8 mouse cellular contexts compared by ENCODE assay signal in the genomic region with DNA sequence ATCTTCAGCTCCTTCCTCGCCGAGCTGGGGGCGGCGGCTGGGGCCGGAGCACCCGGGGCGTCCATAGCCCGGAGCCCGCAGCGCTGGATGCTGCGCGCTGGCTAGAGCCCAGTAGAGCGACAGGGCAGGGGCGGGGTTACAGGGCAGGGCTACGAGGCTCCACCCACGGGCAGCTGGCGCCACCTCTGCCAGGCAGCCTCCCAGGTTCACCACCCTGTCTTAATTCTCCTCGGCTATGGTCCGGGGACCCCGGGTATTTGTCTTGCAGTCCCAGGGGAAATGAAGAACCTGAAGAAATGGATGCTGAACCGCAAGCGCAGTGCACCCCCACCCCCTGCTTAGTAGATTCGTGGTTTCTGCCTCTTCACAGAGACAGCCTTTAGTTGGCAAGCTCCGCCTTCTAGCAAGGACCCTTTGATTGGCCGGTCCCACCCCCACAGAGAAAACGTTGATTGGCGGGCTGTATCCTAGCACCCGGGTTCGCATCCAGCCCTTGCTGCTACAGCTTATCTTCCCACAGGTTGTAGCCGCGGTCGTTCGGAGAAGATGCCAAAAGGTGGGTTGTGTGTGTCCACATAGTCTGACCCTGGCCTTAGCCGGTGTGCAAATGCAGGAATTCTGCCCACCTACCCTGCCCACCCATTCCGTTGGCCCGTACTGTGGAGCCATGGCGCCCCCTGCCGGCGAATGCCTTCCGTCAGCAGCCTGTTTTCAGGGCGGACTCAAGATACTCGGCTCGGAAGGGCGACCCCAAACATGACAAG. TPM values are rescaled to one million over a fixed set of nuclear protein-coding genes. Genes with fewer than 3 reads are reported as not detected.
DNase-seq lines count a peak whose midpoint lies in the region; ATAC-seq and TF ChIP-seq lines count a peak whose summit lies in the region.

Gene Rhof (minus strand): TSS at position 385 of the 764 bp plus-strand sequence.

- H3K36me3 ChIP-seq in E14TG2a.4 (ENCODE audit: insufficient read depth, low read length) = peaks cover 24% of the 10 kb centered on the region
- peaks cover 65% of the 10 kb centered on the region for H3K36me3 ChIP-seq in forebrain, embryonic 13.5 days (ENCODE audit: poor library complexity, severe bottlenecking)
- H3K36me3 ChIP-seq in heart, postnatal 0 days (replicated peaks; ENCODE audit: control insufficient read depth, insufficient read depth, low read length) = no peaks in the 10 kb centered on the region
- H3K36me3 ChIP-seq in liver, postnatal 0 days (replicated peaks; ENCODE audit: insufficient read depth, low read length) = peaks cover 14% of the 10 kb centered on the region
- peaks cover 43% of the 10 kb centered on the region; the same call in 1 of the 2 replicates for H3K36me3 ChIP-seq in neural tube, embryonic 12.5 days

- TF ChIP-seq EP300 in heart, postnatal 0 days (IDR thresholded peaks at IDR 0.05; ENCODE audit: low read depth) = no peak
- TF ChIP-seq EP300 in liver, postnatal 0 days (IDR thresholded peaks at IDR 0.05; ENCODE audit: low read depth) = no peak

- peaks cover 75% of the 10 kb centered on the region for H3K4me1 ChIP-seq in E14TG2a.4 (replicated peaks; ENCODE audit: low read depth, low read length)
- peaks cover 63% of the 10 kb centered on the region for H3K4me1 ChIP-seq in forebrain, embryonic 13.5 days
- H3K4me1 ChIP-seq in heart, postnatal 0 days (ENCODE audit: control insufficient read depth, insufficient read depth) = peaks cover 39% of the 10 kb centered on the region
- H3K4me1 ChIP-seq in liver, postnatal 0 days (ENCODE audit: insufficient read depth) = peaks cover 63% of the 10 kb centered on the region
- H3K4me1 ChIP-seq in neural tube, embryonic 12.5 days = peaks cover 62% of the 10 kb centered on the region

- peak within 1 kb of the TSS; percentile 100 for H3K27ac ChIP-seq in forebrain, embryonic 13.5 days
- peak within 1 kb of the TSS; percentile 100 for H3K27ac ChIP-seq in heart, postnatal 0 days (ENCODE audit: low read depth)
- peak within 1 kb of the TSS; percentile 7; the same call in 1 of the 2 replicates for H3K27ac ChIP-seq in liver, postnatal 0 days (ENCODE audit: low read depth)
- no peak within 1 kb of the TSS for H3K27ac ChIP-seq in neural tube, embryonic 12.5 days

- peak; percentile 94 for TF ChIP-seq CTCF in E14TG2a.4 (conservative IDR thresholded peaks at IDR 0.05; ENCODE audit: low read length)
- TF ChIP-seq CTCF in heart, postnatal 0 days (IDR thresholded peaks at IDR 0.05; ENCODE audit: low read depth) = peak; percentile 89
- peak; percentile 99 for TF ChIP-seq CTCF in liver, postnatal 0 days (IDR thresholded peaks at IDR 0.05; ENCODE audit: low read depth)

- 4% methylated on average over 44 of the region's 44 CpGs for WGBS in forebrain, embryonic 13.5 days
- WGBS in heart, postnatal 0 days = 2% methylated on average over 44 of the region's 44 CpGs
- WGBS in liver, postnatal 0 days (ENCODE audit: insufficient replicate concordance) = 2% methylated on average over 44 of the region's 44 CpGs
- 3% methylated on average over 44 of the region's 44 CpGs for WGBS in neural tube, embryonic 12.5 days

- H3K9ac ChIP-seq in forebrain, embryonic 13.5 days = peak within 1 kb of the TSS; percentile 63
- no peak within 1 kb of the TSS; the same call in 1 of the 2 replicates for H3K9ac ChIP-seq in heart, postnatal 0 days (replicated peaks; ENCODE audit: low read depth, low read length)
- H3K9ac ChIP-seq in liver, postnatal 0 days (replicated peaks) = peak within 1 kb of the TSS; percentile 55
- H3K9ac ChIP-seq in neural tube, embryonic 12.5 days = peak within 1 kb of the TSS; percentile 57

- no peaks in the 10 kb centered on the region for H3K9me3 ChIP-seq in E14TG2a.4 (ENCODE audit: low read length)
- no peaks in the 10 kb centered on the region for H3K9me3 ChIP-seq in forebrain, embryonic 13.5 days (replicated peaks)
- no peaks in the 10 kb centered on the region for H3K9me3 ChIP-seq in heart, postnatal 0 days (replicated peaks; ENCODE audit: control insufficient read depth, low read length)
- no peaks in the 10 kb centered on the region for H3K9me3 ChIP-seq in liver, postnatal 0 days (ENCODE audit: low read length)
- no peaks in the 10 kb centered on the region for H3K9me3 ChIP-seq in neural tube, embryonic 12.5 days

- DNase-seq in c-Kit-positive CD71-positive TER-119-positive erythroid progenitor cells, embryonic 14.5 days (ENCODE audit: low spot score) = peak; percentile 87
- peak; percentile 53 for DNase-seq in heart, postnatal 0 days (ENCODE audit: low spot score)
- DNase-seq in kidney, postnatal 4 days = peak; percentile 90 to 92
- DNase-seq in liver, postnatal 0 days = peak; percentile 92
- DNase-seq in testis, postnatal 14 days (ENCODE audit: low spot score) = peak; percentile 84

- H3K4me2 ChIP-seq in forebrain, embryonic 13.5 days = peak within 1 kb of the TSS; percentile 96
- H3K4me2 ChIP-seq in heart, postnatal 0 days (ENCODE audit: low read depth, low read length) = peak within 1 kb of the TSS; percentile 98
- H3K4me2 ChIP-seq in liver, postnatal 0 days (ENCODE audit: low read depth, low read length) = peak within 1 kb of the TSS; percentile 84
- H3K4me2 ChIP-seq in neural tube, embryonic 12.5 days (replicated peaks) = peak within 1 kb of the TSS; percentile 100

- peak; percentile 48 for ATAC-seq in forebrain, embryonic 13.5 days
- no peak for ATAC-seq in heart, postnatal 0 days (ENCODE audit: insufficient read depth, low read depth)
- ATAC-seq in liver, postnatal 0 days = peak; percentile 72
- 0 out of 2 replicates have a peak, but pooled peaks have one; percentile 41 for ATAC-seq in neural tube, embryonic 12.5 days (ENCODE audit: low FRiP score, low read depth)

- peaks cover 45% of the 10 kb centered on the region for H3K27me3 ChIP-seq in E14TG2a.4 (ENCODE audit: insufficient read depth, low read length)
- H3K27me3 ChIP-seq in forebrain, embryonic 13.5 days = no peaks in the 10 kb centered on the region
- no peaks in the 10 kb centered on the region for H3K27me3 ChIP-seq in heart, postnatal 0 days (ENCODE audit: control insufficient read depth, insufficient read depth, low read length)
- H3K27me3 ChIP-seq in liver, postnatal 0 days (ENCODE audit: insufficient read depth, low read length) = no peaks in the 10 kb centered on the region
- H3K27me3 ChIP-seq in neural tube, embryonic 12.5 days (replicated peaks) = no peaks in the 10 kb centered on the region

- H3K4me3 ChIP-seq in E14TG2a.4 (replicated peaks; ENCODE audit: low read length) = peak within 1 kb of the TSS; percentile 83
- peak within 1 kb of the TSS; percentile 94 for H3K4me3 ChIP-seq in forebrain, embryonic 13.5 days
- peak within 1 kb of the TSS; percentile 35 for H3K4me3 ChIP-seq in heart, postnatal 0 days (ENCODE audit: low read depth, low read length)
- H3K4me3 ChIP-seq in liver, postnatal 0 days (ENCODE audit: low read depth, low read length) = peak within 1 kb of the TSS; percentile 52
- peak within 1 kb of the TSS; percentile 29 for H3K4me3 ChIP-seq in neural tube, embryonic 12.5 days

RNA-seq across cellular contexts. Expression of gene Rhof, which starts in this region (rescaled TPM):
- 4.3 and 5.0 TPM in 2 replicates for polyA plus RNA-seq in forebrain, embryonic 13.5 days (2015; fragmentation: Nextera tagmentation; extraction: Ambion mirVana)
- total RNA-seq in heart, postnatal 0 days (2014; rRNA removed; ENCODE audit: low replicate concordance) = 1.4 and 2.1 TPM in 2 replicates
- polyA plus RNA-seq in heart, postnatal 0 days (2015; fragmentation: Nextera tagmentation; extraction: Ambion mirVana) = 0.71 and 1.1 TPM in 2 replicates
- 2.1 and 2.4 TPM in 2 replicates for polyA plus RNA-seq in liver, postnatal 0 days (2015; fragmentation: Nextera tagmentation; extraction: Ambion mirVana)
- polyA plus RNA-seq in neural tube, embryonic 12.5 days (2016; fragmentation: Nextera tagmentation; extraction: Ambion mirVana) = 2.4 and 2.9 TPM in 2 replicates

Comparison
In these comparisons a context has a peak if more than half of its experiments do, and no peak if none do; other contexts are left out.
1. H3K4me3 ChIP-seq: peak in every context shown above with its lines; median percentile 94 in forebrain, embryonic 13.5 days; 83 in E14TG2a.4; 52 in liver, postnatal 0 days; 35 in heart, postnatal 0 days; 29 in neural tube, embryonic 12.5 days.